Mouse (Mus musculus): ENCODE measurements around the gene Polr2l. TPM values are rescaled to one million over a fixed set of nuclear protein-coding genes. Genes with fewer than 3 reads are reported as not detected.
A peak's percentile ranks its signal among the peaks of the same experiment; 100 is the strongest.

Gene Polr2l
- polyA plus RNA-seq, 1 experiment from 2014 or later, result 88.2 TPM

DNA sequence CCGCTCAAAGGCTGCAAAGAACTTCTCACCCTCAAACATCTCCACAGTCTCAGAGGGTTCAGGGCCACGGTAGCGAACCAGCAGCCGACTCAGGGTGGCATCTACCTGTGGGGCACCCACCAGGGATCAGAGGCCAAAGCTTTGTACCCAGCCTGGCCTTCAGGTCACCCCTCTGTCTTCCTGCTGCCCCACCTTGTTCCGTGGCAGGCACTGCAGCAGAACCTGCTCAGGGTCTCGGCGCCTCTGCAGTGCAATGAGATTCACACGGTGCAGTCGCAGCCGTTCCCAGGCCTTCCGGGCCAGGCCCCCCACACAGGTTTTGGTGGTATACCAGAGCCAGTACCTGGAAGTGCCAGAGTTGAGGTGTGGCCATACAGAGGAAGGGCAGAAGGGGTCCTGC, 35.1 kb downstream of the Polr2l start:
- Histone ChIP-seq H3K9ac (replicated peaks) (no peak overlapping the region), H3K36me3 (peaks cover 11% of the 10 kb centered on the region), H3K27ac (no peak overlapping the region), H3K4me2 (replicated peaks) (no peak overlapping the region), H3K27me3 (no peaks in the 10 kb centered on the region), H3K9me3 (no peaks in the 10 kb centered on the region), H3K4me3 (replicated peaks) (no peak overlapping the region), H3K4me1 (replicated peaks) (peaks cover 59% of the 10 kb centered on the region)
- no peak for ATAC-seq
- WGBS, result 98% methylated on average over 11 of the region's 11 CpGs

DNA sequence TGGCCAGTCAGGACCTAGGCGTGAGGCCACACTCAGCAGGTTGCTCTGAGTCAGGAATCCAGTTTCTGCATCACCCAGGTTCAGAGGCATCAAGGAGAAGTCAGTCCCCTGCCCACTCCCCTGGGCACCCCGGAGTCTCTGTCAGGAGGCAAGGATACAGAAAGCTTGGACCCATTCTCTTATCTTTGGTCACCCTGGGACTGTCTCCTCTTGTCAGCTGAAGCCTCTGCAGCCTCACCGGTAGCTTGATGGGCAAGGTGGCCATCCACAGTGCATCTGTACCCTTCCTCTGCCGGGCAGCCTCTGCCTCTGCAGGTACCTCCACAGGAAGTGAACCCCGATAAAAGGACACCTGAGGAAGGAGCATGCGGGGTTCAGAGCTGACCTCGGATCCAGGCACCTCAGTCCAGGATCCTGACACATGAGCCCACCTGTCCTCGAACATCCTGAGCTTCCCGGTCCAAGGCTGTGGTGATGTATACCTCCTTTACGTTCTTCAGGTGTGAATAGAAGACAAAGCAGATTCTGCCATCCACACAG, 35.7 kb downstream of the Polr2l start:
- no peaks in the 10 kb centered on the region for H3K27me3 ChIP-seq
- no peak overlapping the region for H3K4me3 ChIP-seq (replicated peaks)
- WGBS, result 95% methylated on average over 10 of the region's 10 CpGs
- no peak overlapping the region for H3K27ac ChIP-seq
- no peak for ATAC-seq
- H3K9ac ChIP-seq (replicated peaks), result no peak overlapping the region
- H3K4me1 ChIP-seq (replicated peaks), result peaks cover 64% of the 10 kb centered on the region
- H3K9me3 ChIP-seq, result no peaks in the 10 kb centered on the region
- no peak overlapping the region for H3K4me2 ChIP-seq (replicated peaks)
- H3K36me3 ChIP-seq, result peaks cover 11% of the 10 kb centered on the region

DNA sequence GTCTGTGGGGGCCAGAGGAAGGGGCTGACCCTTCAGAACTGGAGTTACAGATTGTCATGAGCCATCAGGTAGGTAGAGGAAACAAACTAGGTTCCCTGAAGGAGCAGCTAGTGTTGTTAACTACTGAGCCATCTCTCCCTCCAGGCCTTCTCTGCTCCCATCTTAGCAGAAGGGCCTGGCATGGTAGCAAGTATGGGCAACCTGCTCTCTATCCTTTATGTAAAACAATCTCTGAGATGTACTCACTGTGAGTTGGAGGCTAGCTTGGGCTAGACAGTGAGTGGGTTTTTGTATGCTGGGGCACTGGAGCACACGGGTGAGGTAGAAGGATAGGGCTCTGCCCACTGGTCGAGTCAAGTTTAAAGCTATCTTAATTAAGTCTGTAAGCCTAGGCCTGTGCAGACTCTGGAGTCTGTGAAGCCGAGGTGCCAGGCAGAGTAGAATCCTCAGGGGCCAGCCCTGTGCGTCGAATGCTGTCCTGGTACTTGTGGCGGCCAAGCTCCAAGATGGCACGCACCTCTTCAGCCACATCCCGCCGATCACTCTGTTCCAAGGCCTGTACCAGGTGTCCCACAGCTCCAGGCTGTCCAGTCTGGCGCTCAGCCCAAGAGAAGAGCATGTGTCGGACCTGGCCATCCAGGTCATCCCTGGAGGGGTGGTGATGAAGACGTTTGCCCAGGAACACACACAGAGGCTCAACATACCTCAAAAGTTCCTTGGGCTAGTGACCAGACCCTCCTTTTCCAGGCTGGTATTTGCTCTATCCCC, 36.5 kb downstream of the Polr2l start:
- Histone ChIP-seq H3K4me2 (replicated peaks) (no peak overlapping the region), H3K27ac (peak overlapping the region; percentile 76; the same call in 1 of the 2 replicates), H3K4me1 (replicated peaks) (peaks cover 64% of the 10 kb centered on the region), H3K27me3 (no peaks in the 10 kb centered on the region), H3K9me3 (no peaks in the 10 kb centered on the region), H3K9ac (replicated peaks) (peak overlapping the region; percentile 87; the same call in 1 of the 2 replicates), H3K36me3 (peaks cover 16% of the 10 kb centered on the region), H3K4me3 (replicated peaks) (no peak overlapping the region)
- no peak for ATAC-seq
- 90% methylated on average over 12 of the region's 12 CpGs for WGBS

DNA sequence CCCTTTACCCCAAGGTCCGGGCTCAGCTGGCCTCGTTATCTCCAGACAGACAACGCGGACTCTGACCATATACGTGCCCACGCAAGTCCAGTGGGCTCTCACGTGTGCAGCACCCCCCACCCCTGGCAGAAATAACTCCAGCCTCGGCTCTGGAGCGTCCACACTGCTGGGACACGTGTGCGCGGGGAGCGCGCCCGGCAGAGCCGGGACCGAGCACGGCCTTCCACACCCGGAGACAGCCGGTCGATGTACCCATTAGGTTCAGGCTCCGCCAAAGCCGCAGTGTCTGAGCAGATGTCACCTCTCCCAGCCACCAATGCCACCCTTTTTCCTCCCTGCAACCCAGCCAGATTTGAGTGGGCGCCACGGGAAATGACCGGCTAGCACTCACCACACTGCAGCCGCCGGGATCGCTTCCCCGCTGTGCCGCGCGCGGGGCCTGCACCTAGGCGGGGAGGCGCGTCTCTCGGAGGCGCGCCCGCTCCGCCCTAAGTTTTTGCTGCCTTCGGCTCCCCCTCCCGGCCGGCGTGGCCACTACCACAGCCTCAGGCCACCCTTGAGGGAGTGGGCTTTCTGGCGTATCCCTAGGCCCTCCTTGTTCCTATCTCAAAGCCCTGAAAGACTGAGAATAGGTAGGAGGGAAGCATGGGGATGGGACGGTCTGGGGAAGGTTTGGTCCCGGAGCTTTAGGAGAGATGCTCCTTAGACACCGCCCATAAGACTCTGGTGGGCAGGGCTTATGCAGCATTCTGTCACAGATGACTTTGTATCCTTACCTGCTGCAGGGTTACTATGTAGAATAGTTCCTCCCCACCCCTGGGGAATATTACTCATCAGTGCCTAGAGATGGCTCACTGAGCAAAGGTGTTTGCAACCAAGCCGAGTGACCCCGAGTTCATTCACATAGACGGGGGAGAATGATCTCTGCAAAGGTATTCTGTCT, 37.5 kb downstream of the Polr2l start, which contains the start of gene Slc25a22:
Gene Slc25a22, minus strand, starts transcription at position 715 of the 943 bp plus-strand sequence.
- Histone ChIP-seq H3K4me2 (replicated peaks) (peak within 1 kb of the TSS; percentile 93), H3K4me3 (replicated peaks) (peak within 1 kb of the TSS; percentile 62), H3K9me3 (no peaks in the 10 kb centered on the region), H3K4me1 (replicated peaks) (peaks cover 64% of the 10 kb centered on the region), H3K36me3 (peaks cover 25% of the 10 kb centered on the region), H3K27ac (peak within 1 kb of the TSS; percentile 76), H3K27me3 (no peaks in the 10 kb centered on the region), H3K9ac (replicated peaks) (peak within 1 kb of the TSS; percentile 87)
- peak; percentile 75 for ATAC-seq
- 5% methylated on average over 53 of the region's 53 CpGs for WGBS

DNA sequence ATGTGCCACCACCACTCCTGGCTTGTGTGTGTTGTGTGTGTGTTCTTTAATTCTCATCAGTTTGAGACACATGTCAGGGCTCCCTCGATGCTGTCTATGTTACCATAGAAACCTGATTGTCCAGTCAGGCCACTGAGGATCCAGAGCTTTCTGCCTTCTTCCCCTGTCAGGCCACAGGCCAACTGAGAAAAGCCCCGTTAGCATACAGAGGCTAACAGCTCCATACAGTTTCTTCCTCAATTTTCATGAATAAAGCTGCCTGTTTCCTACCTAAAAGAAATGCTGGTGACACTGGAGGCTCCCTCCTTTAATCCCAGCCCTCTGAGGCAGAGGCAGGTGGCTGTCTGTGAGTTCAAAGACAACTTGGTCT, 38.4 kb downstream of the Polr2l start:
- 49% methylated on average over 2 of the region's 2 CpGs for WGBS
- H3K4me1 ChIP-seq (replicated peaks), result peaks cover 61% of the 10 kb centered on the region
- ATAC-seq, result no peak

DNA sequence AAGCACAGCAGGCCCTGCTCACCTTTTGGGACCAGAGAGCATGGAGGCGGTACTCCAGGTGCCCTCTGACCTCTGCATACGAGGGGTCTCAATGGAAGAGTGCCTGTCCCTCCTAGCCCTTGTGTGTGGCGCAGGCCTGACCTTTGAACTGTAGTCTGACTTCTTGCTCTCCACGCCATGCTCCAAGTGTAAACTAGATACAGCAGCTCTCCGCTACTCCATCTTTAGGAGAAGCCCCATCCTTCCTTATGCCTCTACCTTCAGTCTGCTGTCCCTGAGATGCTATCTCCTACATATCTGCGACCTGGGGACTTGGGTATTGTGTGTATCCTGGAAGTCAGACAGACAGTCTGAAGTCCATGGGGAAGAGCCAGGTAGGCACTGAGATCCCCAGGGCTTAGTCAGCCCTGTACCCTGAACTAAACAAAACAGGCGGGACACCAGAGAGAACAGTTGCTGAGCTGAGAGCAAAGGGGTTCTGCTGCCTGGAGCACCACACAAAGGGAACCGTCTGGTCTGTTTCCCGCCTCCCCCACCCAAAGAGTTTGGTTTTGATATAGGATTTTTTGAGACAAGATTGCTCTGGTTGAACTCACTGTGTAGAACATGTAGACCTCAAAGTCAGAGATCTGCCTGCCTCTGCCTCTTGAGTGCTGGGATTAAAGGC, 38.9 kb downstream of the Polr2l start:
- peak overlapping the region; percentile 87 for H3K27ac ChIP-seq

More for the DNA sequence above, 38.4 kb downstream of the Polr2l start:
- Histone ChIP-seq H3K4me3 (replicated peaks) (peak overlapping the region; percentile 62), H3K36me3 (peaks cover 34% of the 10 kb centered on the region), H3K9ac (replicated peaks) (peak overlapping the region; percentile 87), H3K27ac (peak overlapping the region; percentile 76; the same call in 1 of the 2 replicates), H3K9me3 (no peaks in the 10 kb centered on the region), H3K27me3 (no peaks in the 10 kb centered on the region), H3K4me2 (replicated peaks) (peak overlapping the region; percentile 93)

DNA sequence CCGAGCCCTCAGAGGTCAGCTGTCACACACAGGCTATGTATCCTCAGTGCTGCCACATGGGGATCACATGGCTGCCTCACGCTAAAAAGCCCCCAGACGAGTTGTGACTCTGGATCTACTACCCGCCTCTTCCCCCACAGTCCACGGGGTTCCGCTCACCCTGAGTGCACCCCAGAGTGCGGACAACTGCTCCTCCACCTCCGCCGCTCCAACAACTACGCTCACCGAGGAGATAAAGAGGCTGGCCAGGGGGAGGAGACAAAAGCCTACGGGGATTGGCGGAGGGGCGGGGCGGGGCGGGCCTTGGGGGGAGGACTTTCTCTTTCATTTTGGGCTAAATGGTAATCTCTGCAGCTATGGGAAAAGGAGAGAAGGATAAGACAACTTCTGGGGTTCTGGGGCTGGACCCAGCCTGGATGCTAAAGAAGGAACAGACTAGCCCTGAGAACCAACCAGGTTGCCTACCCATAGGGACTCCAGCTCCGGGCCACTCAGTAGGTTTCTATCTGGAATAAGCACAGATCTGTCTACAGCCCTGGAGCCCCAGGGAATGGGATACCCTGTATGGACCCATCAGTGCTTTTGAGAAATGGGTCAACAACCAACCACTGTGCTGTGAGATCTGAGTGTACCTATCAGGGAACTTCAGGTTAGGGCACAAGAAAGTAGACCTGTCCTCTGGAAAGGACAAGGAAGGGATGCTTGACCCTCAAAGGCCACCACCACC, 39.6 kb downstream of the Polr2l start:
- Histone ChIP-seq H3K27ac (peak overlapping the region; percentile 87), H3K36me3 (peaks cover 46% of the 10 kb centered on the region), H3K9ac (replicated peaks) (peak overlapping the region; percentile 83), H3K4me3 (replicated peaks) (peak overlapping the region; percentile 64), H3K9me3 (no peaks in the 10 kb centered on the region), H3K4me1 (replicated peaks) (peaks cover 58% of the 10 kb centered on the region), H3K4me2 (replicated peaks) (peak overlapping the region; percentile 93), H3K27me3 (no peaks in the 10 kb centered on the region)
- WGBS, result 5% methylated on average over 17 of the region's 17 CpGs
- ATAC-seq, result peak; percentile 10; the same call in 1 of the 2 replicates

More for the DNA sequence above, 38.9 kb downstream of the Polr2l start:
- Histone ChIP-seq H3K36me3 (peaks cover 39% of the 10 kb centered on the region), H3K4me1 (replicated peaks) (peaks cover 61% of the 10 kb centered on the region), H3K27me3 (no peaks in the 10 kb centered on the region), H3K4me2 (replicated peaks) (peak overlapping the region; percentile 93), H3K9ac (replicated peaks) (no peak overlapping the region), H3K9me3 (no peaks in the 10 kb centered on the region), H3K4me3 (replicated peaks) (peak overlapping the region; percentile 64)
- WGBS, result 71% methylated on average over 9 of the region's 9 CpGs
- ATAC-seq, result no peak

DNA sequence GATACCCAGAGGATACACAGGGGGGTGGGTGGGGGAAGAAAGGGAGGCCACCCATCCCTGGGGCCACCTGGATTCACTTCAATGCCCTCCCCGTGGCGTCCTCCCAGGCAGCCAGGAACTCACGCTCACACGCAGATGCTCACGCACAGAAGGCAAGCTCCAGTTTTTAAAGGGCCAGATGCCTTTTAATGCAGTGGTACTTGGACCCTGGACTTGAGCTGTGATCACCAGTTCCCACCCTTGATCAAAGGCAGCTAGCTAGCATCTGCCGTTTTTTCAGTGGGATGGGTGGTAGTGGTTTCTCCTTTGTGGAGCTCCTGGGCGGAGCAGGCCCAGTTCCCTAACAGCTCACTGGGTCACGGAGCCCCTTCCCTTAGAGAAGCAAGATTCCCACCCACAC, 40.5 kb downstream of the Polr2l start:
- peaks cover 66% of the 10 kb centered on the region for H3K4me1 ChIP-seq (replicated peaks)
- H3K4me2 ChIP-seq (replicated peaks), result peak overlapping the region; percentile 93
- peak overlapping the region; percentile 83 for H3K9ac ChIP-seq (replicated peaks)
- peak overlapping the region; percentile 64 for H3K4me3 ChIP-seq (replicated peaks)
- H3K27me3 ChIP-seq, result no peaks in the 10 kb centered on the region
- no peaks in the 10 kb centered on the region for H3K9me3 ChIP-seq
- peaks cover 49% of the 10 kb centered on the region for H3K36me3 ChIP-seq
- H3K27ac ChIP-seq, result peak overlapping the region; percentile 87
- 10% methylated on average over 8 of the region's 8 CpGs for WGBS
- peak; percentile 10; the same call in 1 of the 2 replicates for ATAC-seq

DNA sequence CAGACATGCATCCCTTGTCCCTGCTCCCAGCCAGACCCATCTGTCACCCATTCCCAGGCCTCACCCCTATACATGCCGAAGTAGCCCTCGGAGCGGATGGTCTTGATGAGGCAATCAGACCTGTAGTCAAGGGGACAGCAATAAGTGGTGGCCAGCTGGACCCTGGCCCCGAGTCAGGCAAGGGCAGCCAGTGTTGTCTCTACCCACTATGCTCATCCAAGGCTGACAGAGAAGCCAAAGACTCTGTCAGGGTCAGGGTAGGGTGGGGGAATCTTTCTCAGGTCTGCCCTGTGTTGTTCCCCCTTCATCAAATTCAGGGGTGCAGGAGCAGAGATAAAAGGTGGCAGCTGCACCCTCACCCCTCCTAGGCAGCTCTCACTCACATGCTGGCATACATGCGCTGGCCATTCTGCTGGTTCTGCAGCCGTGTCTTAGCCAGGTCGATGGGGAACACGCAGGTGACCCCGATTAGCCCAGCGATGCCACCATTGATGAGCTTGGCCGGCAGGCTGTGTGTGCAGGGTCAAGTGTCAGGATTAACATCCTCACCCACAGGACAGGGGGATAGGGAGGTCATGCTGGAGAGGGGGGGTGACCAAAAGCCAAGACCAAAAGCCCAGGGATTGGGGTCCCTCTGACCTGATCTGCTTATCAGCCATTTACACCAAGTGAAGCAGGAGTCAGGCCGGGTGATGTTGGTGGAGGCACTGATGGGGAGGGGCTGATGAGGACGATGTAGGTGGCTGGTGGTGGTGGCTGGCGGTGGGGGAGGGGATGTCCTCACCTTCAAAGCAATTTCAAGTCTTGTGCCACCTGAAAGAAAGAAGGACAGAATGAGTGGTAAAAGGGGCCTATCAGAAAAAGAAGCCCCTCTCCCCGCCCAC, 41.2 kb downstream of the Polr2l start:
- no peaks in the 10 kb centered on the region for H3K9me3 ChIP-seq
- H3K4me3 ChIP-seq (replicated peaks), result peak overlapping the region; percentile 64
- no peak for ATAC-seq
- peak overlapping the region; percentile 93 for H3K4me2 ChIP-seq (replicated peaks)
- peak overlapping the region; percentile 83 for H3K9ac ChIP-seq (replicated peaks)
- 68% methylated on average over 15 of the region's 15 CpGs for WGBS
- no peaks in the 10 kb centered on the region for H3K27me3 ChIP-seq
- H3K4me1 ChIP-seq (replicated peaks), result peaks cover 73% of the 10 kb centered on the region
- H3K27ac ChIP-seq, result peak overlapping the region; percentile 87
- peaks cover 43% of the 10 kb centered on the region for H3K36me3 ChIP-seq

DNA sequence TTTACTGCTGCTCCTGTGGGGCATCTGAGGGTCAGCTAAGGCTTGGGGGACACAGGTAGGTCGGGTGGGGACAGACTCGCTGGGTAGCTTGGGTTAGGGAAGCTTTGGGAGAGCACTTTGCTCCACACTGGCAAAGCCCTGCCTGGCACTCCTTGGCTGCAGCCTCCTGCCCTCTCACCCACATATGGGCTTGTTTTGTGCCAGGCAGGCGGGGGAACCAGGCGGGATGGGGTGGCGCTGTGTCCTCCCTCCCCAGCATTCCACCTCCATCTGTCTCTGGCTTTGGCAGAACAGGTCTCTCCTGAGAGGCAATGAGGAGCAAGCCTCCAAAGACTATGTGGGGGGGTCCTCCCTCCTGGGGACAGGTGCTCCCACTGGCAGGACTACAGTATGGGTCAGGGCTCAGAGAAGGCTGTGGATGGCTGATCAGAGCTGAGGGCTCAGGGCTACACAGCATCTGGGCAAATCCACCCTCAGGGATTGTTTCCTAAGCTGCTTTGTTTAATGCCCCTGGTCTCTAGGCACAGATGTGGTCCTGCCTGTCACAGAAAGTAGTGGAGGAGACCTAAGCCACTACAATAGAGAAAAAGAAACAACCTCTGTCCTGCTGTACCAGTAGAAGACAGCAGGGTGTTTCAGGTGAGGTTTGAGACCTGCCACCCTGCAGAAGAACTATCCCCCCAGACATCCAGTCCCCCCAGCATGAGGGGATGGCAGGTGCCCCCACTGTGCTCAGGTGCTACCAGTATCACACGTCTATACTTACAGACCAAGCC, 42.0 kb downstream of the Polr2l start:
- 91% methylated on average over 6 of the region's 6 CpGs for WGBS
- H3K4me2 ChIP-seq (replicated peaks), result peak overlapping the region; percentile 93
- H3K4me1 ChIP-seq (replicated peaks), result peaks cover 77% of the 10 kb centered on the region
- H3K4me3 ChIP-seq (replicated peaks), result peak overlapping the region; percentile 64
- H3K9me3 ChIP-seq, result no peaks in the 10 kb centered on the region
- peak overlapping the region; percentile 83 for H3K9ac ChIP-seq (replicated peaks)
- no peak overlapping the region for H3K27ac ChIP-seq
- H3K36me3 ChIP-seq, result peaks cover 37% of the 10 kb centered on the region
- H3K27me3 ChIP-seq, result no peaks in the 10 kb centered on the region
- no peak for ATAC-seq

All from midbrain, embryonic 13.5 days (tissue).